Mouse (Mus musculus): ENCODE data around the gene Snx9. TPM values are rescaled to one million over a fixed set of nuclear protein-coding genes. Genes with fewer than 3 reads are reported as not detected.

Snx9 gene
- total and polyA plus RNA-seq, 3 experiments: 12.9 to 22.8 TPM; not detected in 1

DNA sequence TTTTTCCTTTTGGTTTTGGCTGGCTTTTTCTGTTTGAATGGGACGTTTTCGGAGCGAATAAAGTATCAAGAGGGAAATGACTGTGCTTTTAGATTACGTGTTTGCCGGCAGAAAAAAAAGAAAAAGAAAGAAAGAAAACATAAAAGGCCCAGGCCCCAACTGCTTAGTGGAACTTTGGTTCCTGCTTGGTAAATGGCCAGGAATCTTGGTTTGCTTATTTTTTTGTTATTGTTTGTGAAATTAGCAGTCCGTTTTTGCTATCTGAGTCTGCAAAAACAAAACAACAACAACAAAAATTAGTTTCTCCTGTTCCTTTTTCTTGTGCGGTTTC lies 779 bp downstream of the Snx9 start (continued):
- TF ChIP-seq E2F4 (IDR thresholded peaks at IDR 0.05; ENCODE audit: borderline replicate concordance, low read depth, low read length): no peak
- TF ChIP-seq EP300 (IDR thresholded peaks at IDR 0.05; ENCODE audit: low read depth in 1 of 2, low read length in 2 of 2): 0 out of 4 replicates have a peak, but pooled peaks of 1 of the 2 experiments have one; percentile 26

DNA sequence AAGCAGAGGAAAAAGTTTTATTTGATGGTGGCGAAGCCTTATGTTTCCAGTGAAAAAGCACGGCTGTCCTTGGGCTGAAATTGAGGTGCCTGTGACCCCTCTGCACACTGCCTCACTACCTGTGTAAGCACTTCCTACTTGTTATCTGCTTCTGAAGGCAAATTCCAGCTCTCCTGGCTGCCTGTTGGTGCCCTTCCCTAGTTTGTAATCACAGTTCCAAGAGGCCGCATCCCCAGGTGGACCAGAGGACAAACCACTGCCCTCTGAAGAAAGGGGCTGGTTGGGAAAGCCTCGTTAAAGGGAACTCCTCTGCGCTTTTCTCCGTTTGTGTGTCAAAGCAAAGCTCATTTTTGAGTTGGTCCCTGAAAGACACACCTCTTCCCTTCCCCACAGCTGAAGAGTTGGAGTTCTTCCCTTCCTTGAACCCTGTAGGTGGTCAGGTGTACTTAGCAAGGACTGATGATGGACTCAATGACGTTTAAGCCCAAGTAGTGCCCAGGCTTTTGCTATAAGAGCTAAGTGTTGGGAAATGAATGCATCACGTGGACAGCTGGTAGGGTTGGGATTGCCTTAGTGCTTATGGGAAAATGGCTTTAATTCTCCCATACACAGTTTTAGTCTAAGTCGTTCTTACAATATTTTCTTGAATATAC lies 2.0 kb downstream of the Snx9 start:
- peaks cover 3 to 14% of the 10 kb centered on the region in 2 experiments for H3K4me1 ChIP-seq (ENCODE audit: control insufficient read depth in 1 of 2, insufficient read depth in 2 of 2, low read length in 2 of 2)
- TF ChIP-seq ZC3H11A (IDR thresholded peaks at IDR 0.05; ENCODE audit: low read depth, low read length): no peak
- no peak for TF ChIP-seq USF1 (IDR thresholded peaks at IDR 0.05; ENCODE audit: low read depth, low read length)
- no peak for TF ChIP-seq TAL1 (IDR thresholded peaks at IDR 0.05; ENCODE audit: low read length)
- no peak for TF ChIP-seq NELFE (IDR thresholded peaks at IDR 0.05; ENCODE audit: low read depth, low read length)

DNA sequence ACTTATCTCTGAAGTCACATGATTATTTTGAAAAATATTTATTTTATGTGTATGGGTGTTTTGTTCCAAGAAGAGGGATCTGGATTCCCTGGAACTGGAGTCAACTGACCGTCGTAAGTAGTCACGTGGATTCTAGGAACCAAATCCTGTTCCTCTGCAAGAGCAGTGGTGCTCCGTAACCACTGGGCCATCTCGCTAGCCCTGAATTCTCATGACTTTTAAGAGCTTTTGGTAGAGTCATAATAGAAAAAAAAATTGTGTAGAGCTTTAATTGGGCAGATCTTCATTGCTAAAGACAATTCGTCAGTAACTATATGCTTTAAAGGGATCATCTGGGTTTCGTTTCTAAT lies 2.5 kb downstream of the Snx9 start:
- H3K4me1 ChIP-seq (ENCODE audit: control insufficient read depth in 1 of 2, insufficient read depth in 2 of 2, low read length in 2 of 2): peaks cover 3 to 14% of the 10 kb centered on the region in 2 experiments
- H3K36me3 ChIP-seq (ENCODE audit: control insufficient read depth in 1 of 2, insufficient read depth in 2 of 2, low read length in 2 of 2): peaks cover 0 to 11% of the 10 kb centered on the region in 2 experiments; a peak in 2 of 4 replicates
- no peaks in the 10 kb centered on the region for H3K9me3 ChIP-seq (replicated peaks; ENCODE audit: insufficient read depth, low read length)
- peaks cover 21% of the 10 kb centered on the region for H3K79me2 ChIP-seq (ENCODE audit: control insufficient read depth, insufficient read depth, low read length, poor library complexity)
- DNase-seq (ENCODE audit: low read depth, low spot score): no peak
- no peak overlapping the region for H3K9ac ChIP-seq (ENCODE audit: control insufficient read depth, low read depth, low read length, poor library complexity, severe bottlenecking)
- no peaks in the 10 kb centered on the region for H3K27me3 ChIP-seq (ENCODE audit: control insufficient read depth in 1 of 2, insufficient read depth in 2 of 2, low read length in 2 of 2)
- no peak overlapping the region for H3K27ac ChIP-seq (ENCODE audit: control insufficient read depth, low read depth, low read length)
- no peak overlapping the region for H3K4me3 ChIP-seq (ENCODE audit: control insufficient read depth in 1 of 2, insufficient read depth in 1 of 2, low read depth in 2 of 2, low read length in 2 of 2)
- TF ChIP-seq USF2 (IDR thresholded peaks at IDR 0.05; ENCODE audit: borderline replicate concordance in 1 of 2, insufficient read depth in 1 of 2, low read depth in 1 of 2, low read length in 2 of 2): no peak
- no peak for TF ChIP-seq SIN3A (IDR thresholded peaks at IDR 0.05; ENCODE audit: low read length)
- TF ChIP-seq MEF2A (IDR thresholded peaks at IDR 0.05; ENCODE audit: extremely low read depth, insufficient replicate concordance, low read depth, low read length, poor library complexity, severe bottlenecking): no peak
- no peak for TF ChIP-seq ZMIZ1 (IDR thresholded peaks at IDR 0.05; ENCODE audit: low read depth, low read length)
- TF ChIP-seq MAX (IDR thresholded peaks at IDR 0.05; ENCODE audit: low read length): no peak
- no peak for TF ChIP-seq ZNF384 (IDR thresholded peaks at IDR 0.05; ENCODE audit: low read depth, low read length)
- no peak for TF ChIP-seq NRF1 (IDR thresholded peaks at IDR 0.05; ENCODE audit: insufficient read depth, low read depth, low read length, poor library complexity, severe bottlenecking)
- TF ChIP-seq ELF1 (IDR thresholded peaks at IDR 0.05; ENCODE audit: low read depth, low read length): no peak
- TF ChIP-seq MAFK (IDR thresholded peaks at IDR 0.05; ENCODE audit: borderline replicate concordance, low read depth, low read length): no peak
- no peak for TF ChIP-seq NELFE (IDR thresholded peaks at IDR 0.05; ENCODE audit: low read depth, low read length)
- no peak for TF ChIP-seq RAD21 (IDR thresholded peaks at IDR 0.05; ENCODE audit: low read depth, low read length)
- TF ChIP-seq E2F4 (IDR thresholded peaks at IDR 0.05; ENCODE audit: borderline replicate concordance, low read depth, low read length): no peak
- TF ChIP-seq MYB (IDR thresholded peaks at IDR 0.05; ENCODE audit: low read depth, low read length): no peak
- TF ChIP-seq SMC3 (IDR thresholded peaks at IDR 0.05; ENCODE audit: low read depth, low read length): no peak
- no peak for TF ChIP-seq KAT2A (conservative IDR thresholded peaks at IDR 0.05; ENCODE audit: low read depth, low read length)
- no peak for TF ChIP-seq GATA1 (IDR thresholded peaks at IDR 0.05; ENCODE audit: low read depth, low read length)
- no peak for TF ChIP-seq HCFC1 (IDR thresholded peaks at IDR 0.05; ENCODE audit: low read depth, low read length)

More for the DNA sequence above, 2.0 kb downstream of the Snx9 start:
- peaks cover 21% of the 10 kb centered on the region for H3K79me2 ChIP-seq (ENCODE audit: control insufficient read depth, insufficient read depth, low read length, poor library complexity)
- H3K36me3 ChIP-seq (ENCODE audit: control insufficient read depth in 1 of 2, insufficient read depth in 2 of 2, low read length in 2 of 2): peaks cover 0 to 11% of the 10 kb centered on the region in 2 experiments; a peak in 2 of 4 replicates
- no peaks in the 10 kb centered on the region for H3K27me3 ChIP-seq (ENCODE audit: control insufficient read depth in 1 of 2, insufficient read depth in 2 of 2, low read length in 2 of 2)
- H3K9me3 ChIP-seq (replicated peaks; ENCODE audit: insufficient read depth, low read length): no peaks in the 10 kb centered on the region
- H3K27ac ChIP-seq (ENCODE audit: control insufficient read depth, low read depth, low read length): no peak overlapping the region
- H3K4me3 ChIP-seq (ENCODE audit: control insufficient read depth in 1 of 2, insufficient read depth in 1 of 2, low read depth in 2 of 2, low read length in 2 of 2): no peak overlapping the region
- no peak overlapping the region for H3K9ac ChIP-seq (ENCODE audit: control insufficient read depth, low read depth, low read length, poor library complexity, severe bottlenecking)
- no peak for DNase-seq (ENCODE audit: low read depth, low spot score)
